Mouse (Mus musculus): Measurements from ENCODE around the gene Pfn1.

The Pfn1 gene

DNA sequence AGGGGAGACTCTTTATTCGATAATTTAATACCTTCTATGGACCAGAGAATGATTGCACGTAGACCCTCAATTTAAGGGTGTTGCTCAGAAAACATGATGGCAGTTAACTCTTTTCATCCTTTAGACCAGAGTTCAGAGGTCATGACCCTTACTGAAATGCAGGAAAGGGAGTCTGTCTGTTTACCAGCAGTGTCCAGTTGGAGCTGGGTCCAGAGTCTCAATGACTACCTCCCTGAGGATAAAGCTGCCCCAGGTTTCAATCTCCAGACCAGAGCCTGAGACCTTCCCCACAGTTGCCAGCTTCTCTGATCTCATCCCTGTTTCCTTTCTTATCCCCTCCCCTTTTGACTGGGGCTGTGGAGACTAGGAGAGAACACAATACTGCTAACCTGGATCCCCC lies 24.1 kb upstream of the Pfn1 start:
- no peak for ATAC-seq (ENCODE audit: insufficient number of reproducible peaks, low FRiP score, low TSS enrichment)

DNA sequence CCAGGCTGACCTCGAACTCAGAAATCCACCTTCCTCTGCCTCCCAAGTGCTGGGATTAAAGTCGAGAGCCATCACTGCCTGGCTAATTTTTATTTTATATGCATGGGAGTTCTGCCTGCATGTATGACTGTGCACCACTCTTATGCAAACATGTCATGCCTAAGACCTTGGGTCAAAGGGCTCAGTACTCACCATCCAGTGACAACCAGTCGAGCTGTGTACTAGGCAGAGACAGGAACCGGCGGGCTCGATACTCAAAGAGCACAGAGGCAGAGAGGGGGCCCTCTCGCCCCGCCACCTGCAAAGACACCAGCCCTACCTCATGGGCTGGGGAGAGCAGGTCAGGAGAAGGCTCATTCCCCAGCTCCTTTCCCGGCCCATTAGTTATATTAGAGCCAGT lies 23.6 kb upstream of the Pfn1 start:
- no peak for ATAC-seq (ENCODE audit: insufficient number of reproducible peaks, low FRiP score, low TSS enrichment)

DNA sequence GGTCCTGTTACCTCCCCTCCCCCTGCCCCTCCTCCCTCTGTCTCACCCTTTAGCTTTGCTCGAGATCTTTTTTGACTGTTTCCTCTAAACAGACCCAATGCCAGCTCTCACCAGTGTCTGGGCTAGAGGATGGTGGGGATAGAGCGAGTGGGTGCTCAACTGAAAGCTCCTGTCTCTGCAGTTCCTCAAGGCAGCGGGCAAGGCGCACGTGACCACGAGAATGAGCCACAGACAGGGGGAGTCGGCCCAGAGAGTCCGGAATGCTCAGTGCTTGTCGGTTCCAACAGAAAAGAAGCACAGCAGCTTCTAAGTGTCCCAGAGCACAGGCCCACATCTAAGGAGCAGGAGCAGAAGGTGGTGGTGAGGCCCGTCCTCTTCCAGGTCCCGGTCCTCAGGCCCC lies 20.1 kb upstream of the Pfn1 start:
- ATAC-seq (ENCODE audit: insufficient number of reproducible peaks, low FRiP score, low TSS enrichment) = no peak

DNA sequence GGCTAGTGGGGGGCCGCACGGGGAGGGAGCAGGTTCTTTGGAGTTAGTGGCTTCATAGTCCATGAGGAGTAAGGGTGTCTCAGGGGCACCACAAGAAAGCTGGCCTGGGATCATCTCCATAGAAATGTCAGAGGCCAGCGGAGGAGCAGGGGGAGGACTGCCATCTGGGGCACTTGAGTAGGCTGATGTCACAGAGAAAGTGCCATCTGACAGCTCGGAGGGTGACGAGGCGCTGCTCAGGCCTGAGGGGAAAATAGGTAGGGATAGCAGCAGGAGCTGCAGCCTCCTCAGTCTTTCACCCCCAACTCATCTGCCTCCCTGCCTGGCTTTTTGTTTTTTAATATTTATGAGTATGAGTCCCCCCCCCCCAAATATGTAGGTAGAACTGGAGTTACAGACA lies 19.6 kb upstream of the Pfn1 start:
- no peak for ATAC-seq (ENCODE audit: insufficient number of reproducible peaks, low FRiP score, low TSS enrichment)

DNA sequence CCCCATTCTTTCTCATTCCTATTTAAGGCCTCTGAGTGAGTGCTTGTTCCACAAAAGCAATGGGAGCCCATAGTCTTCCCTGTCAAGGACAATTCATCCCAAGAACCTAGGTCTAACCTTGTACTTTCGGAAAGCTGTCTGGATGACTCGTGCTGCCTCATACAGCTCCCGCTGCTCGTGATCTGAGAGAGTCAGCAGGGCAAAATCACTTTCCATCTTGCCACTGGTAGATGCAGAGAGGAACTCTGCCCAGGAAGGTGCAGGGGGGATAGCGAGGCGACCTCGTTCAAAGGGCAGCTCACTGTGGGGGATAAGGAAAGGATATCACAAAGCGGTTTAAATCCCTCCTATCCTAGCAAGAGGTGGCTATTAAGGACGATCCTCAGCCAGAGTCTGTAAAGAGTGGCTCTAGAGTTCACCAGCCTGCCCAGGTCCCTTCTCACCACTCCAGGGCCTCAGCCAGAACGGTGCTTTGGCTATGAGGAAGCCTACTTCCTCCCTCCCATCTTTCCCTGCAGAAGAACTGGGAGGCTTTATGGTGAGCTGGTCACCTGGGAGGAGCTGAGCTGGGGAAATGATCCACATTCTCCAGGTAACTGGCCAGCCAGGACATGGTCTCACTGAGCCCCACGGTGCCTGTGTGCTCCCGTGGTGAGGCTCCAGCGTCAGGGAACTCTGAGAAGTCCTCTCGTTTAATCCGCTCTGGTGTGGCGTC lies 17.0 kb upstream of the Pfn1 start:
- no peak for ATAC-seq (ENCODE audit: insufficient number of reproducible peaks, low FRiP score, low TSS enrichment)

DNA sequence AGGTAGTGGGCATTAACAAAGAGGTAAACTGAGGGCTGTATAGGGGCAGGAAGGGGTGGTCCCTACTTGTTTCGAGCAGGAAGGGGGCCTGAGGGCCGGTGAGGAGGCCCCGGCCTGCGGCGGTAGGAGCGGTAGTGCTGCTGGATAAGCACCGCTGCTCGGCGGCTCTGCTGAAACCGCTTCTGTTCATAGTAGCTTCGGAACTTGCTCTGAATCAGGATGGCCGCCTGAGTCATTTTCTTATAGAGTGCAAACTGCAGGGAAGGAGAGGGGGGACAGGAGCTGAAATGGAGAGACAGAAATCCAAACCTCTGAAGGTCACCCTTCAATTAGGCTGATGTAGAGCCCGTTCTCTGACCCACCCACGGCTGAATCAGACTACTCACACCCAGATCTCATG lies 16.0 kb upstream of the Pfn1 start:
- ATAC-seq (ENCODE audit: insufficient number of reproducible peaks, low FRiP score, low TSS enrichment) = no peak

DNA sequence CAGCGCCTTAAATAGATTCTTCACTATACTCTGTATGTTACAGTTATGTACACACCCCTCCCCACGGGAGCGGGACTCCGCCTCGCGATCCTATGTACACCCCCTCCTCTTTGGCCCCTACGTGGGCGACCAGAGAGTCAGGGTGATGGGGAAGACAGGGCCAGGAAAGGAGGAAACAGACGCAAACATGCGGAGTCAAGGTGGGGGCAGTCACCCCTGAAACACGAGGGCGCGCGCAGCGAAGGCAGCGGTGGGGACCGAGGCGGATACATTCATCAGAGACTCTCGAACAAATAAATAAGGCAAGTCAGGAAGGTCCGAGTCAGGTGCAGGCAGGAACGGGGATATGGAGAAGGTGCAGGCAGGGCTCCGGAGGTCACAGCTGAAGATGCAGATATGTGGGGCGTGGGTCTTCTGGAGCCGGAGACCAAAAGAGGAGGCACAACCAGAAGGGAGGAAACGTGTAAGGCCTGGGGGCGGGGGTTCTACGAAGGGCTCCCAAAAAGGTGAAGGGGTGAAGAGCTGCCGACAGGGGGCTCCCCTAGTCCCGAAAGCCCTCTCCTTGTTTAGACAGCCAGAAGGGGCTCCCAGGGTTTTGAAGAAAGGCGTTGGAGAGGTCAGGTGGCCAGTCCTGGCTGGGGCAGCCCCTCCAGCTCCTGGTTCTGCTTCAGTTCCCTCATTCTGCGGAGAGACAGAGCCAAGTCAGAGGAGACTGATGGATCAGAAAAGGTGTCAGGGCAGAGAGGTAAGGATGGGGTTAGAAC lies 15.3 kb upstream of the Pfn1 start:
- ATAC-seq (ENCODE audit: insufficient number of reproducible peaks, low FRiP score, low TSS enrichment) = no peak

DNA sequence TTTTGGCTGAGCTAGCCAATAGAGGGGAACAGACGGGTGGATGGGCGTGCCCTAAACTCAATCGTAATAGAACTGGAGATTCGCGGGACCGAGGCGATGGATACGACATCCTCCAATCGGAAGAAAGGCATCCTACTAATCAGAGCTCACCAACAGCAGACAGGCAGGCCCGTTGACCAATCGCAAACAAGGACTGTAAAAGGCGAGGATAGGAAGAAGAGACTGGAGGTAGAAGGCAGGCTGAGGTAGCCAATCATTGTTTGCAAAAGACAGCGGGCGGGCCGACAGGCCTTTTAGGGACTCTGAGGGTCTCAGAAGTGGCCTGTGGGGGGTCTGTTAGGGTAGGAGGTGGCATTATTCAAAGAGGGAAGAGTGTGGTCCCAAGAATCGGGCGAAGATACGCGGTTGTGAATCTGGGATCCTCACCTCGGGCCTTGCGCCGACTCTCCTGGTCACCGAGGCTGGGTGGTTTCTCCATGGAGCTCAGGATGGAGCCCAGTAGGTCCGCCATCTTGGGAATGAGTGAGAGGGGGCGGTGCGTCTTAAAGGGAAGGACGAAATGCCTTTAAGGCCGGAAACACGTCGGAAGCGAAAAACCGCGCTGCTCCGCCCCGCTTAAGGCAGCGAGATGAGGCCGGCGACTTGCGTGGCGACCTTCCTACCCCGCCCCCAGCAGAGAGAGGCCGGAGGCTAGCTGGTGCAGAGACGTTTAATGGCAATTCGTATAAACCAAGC lies 14.5 kb upstream of the Pfn1 start, which contains the start of gene Spag7:
TSS of gene Spag7 (minus strand) at position 646 of the 735 bp plus-strand sequence.
- ATAC-seq (ENCODE audit: insufficient number of reproducible peaks, low FRiP score, low TSS enrichment) = peak; percentile 95

DNA sequence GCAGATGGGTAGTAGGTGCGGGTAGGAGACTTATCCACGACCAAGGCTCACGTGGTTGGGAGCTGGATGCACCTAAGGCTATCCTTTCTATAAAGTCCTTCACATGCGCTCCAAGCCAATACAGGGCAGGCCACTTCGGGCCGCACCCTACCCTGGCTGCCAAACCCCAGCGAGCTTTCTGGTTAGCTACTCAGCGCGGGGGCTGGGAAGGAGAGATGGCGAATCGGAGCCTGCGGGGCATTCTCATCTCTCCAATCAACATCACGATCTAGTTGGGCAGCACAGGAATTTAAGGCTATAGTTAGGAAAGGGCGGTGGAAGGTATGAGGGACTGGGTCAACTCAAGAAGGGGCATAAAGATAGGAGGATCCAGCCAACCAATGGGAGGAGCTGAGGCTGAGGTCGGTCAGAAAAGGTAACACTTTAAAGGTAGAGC lies 13.9 kb upstream of the Pfn1 start:
- ATAC-seq (ENCODE audit: insufficient number of reproducible peaks, low FRiP score, low TSS enrichment) = no peak; the same call in 1 of the 2 replicates

DNA sequence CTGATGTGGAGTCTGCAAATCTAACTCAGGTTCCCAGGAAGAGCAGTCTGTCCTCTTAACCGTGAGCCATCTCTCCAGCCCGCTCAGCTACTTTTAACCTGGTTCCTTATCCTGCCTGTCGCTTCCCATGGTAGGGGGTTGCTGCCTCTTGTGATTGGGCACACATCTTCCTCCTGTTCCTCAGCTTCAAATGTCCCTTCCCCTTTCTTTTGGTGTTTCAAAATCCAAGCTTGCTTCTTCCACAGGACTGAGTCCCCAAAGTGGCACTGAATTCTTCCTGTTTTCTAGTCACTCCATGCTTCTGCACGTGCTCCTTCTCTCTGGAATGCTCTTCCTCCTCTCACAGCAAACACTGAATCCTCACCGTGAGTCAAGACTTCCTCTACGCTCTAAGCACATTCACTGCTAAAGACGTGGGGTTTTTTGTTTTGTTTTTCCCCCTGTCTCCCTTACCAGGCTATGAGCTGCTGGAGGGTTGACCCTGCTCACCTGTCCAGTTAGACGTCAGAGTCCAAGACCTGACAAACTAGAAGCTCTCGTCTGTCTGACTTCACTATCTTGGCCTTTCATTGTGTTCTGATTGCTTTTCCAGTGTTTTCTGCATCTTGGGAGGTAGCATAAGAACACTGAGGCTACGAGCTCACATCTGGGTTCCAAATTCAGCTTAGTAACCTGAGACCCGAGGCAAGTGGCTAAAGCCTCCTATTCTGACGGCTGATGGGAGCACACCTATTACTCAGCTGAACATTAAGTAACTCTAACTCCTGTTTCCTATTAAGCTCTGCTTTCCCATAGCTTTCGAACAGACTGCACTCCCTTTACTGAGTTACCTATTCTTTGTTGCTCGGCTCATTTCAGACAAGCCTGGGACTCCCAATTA lies 13.1 kb upstream of the Pfn1 start:
- ATAC-seq (ENCODE audit: insufficient number of reproducible peaks, low FRiP score, low TSS enrichment) = no peak

DNA sequence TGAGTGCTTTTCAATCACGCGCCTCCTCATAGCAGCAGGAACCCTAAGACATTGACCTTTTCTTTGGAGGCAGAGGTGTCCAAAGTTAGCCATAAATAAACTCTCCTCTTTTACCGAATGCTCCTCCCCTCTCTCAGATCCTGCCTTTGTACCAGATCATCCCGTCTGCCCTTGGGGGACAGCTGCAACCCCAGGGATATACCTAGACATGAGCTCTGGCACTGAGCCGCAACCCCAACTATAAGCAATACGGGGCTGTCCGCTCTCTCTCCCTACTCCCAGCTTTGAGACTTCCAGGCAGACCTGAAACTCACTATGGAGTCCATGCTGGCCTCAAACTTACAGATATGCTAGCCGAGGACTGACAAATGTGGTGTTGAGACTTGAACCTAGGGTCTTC lies 12.2 kb upstream of the Pfn1 start:
- no peak for ATAC-seq (ENCODE audit: insufficient number of reproducible peaks, low FRiP score, low TSS enrichment)

DNA sequence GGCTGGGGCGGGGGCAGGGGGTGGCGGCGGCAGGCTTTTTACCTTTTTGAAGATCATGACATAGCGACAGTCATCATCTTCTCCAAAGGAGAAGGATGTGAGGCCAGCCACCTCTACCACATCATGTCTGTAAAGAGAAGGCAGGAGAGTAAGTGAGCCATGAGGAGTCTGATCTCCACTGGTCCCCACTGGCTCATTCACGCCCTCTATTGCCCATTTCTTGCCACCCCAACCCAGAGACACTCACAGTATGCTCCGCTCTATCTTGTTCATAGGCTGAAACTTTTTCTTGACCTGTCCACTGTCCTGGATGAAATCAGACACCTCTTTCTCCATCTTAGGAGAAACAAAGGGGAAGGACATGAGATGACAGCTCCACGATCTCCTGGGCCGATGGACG lies 10.3 kb upstream of the Pfn1 start:
- no peak for ATAC-seq (ENCODE audit: insufficient number of reproducible peaks, low FRiP score, low TSS enrichment)

DNA sequence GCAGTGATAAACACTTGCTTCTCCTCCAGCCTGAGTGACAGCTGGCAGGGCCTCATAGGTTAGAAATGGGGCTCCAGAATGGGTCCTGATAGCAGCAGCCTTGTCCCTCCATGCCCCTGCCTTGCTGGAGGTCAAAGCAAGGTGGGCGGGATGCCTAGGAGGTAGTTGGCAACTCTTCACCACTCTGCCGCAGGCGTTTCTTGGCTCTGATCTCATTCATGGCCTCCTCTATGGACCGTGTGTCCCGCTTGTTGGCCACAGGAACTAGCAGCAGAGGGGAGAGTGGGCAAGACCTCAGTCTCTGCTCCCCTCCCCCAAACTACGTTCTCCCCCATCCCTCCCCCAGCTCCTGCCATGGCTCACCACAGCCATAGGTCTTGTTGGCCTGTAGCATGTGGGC lies 9.5 kb upstream of the Pfn1 start:
- ATAC-seq (ENCODE audit: insufficient number of reproducible peaks, low FRiP score, low TSS enrichment) = no peak

DNA sequence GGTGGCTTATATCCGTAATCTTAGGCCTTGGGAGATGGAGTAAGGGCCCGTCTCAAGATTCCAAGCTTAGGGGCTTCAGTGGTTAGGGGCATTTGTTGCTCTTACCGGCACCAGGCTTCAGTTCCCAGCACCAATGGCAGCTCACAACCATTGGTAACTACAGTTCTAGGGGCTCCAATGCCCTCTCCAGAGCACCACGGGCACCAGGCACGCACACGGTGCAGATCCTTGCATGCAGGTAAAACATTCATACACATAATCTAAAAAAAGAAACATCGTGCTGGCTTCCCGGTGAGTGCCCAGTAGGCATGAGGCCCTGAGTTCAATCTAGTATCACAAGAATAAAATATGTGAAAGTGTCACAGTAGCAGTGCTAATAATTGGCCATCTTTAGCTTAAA lies 8.7 kb upstream of the Pfn1 start:
- no peak for ATAC-seq (ENCODE audit: insufficient number of reproducible peaks, low FRiP score, low TSS enrichment)

DNA sequence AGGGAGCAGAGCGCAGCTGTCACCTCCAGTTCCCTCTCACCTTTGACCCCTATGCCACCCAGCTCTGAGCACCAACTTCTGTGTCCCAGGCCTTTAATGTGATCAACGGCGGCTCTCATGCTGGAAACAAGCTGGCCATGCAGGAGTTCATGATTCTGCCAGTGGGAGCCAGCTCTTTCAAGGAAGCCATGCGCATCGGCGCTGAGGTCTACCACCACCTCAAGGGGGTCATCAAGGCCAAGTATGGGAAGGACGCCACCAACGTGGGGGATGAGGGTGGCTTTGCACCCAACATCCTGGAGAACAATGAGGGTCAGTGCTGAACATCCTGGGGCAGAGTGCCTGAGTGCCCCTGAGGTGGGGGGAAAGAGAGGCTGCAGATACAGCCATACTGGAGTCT lies 6.1 kb upstream of the Pfn1 start:
- ATAC-seq (ENCODE audit: insufficient number of reproducible peaks, low FRiP score, low TSS enrichment) = no peak

DNA sequence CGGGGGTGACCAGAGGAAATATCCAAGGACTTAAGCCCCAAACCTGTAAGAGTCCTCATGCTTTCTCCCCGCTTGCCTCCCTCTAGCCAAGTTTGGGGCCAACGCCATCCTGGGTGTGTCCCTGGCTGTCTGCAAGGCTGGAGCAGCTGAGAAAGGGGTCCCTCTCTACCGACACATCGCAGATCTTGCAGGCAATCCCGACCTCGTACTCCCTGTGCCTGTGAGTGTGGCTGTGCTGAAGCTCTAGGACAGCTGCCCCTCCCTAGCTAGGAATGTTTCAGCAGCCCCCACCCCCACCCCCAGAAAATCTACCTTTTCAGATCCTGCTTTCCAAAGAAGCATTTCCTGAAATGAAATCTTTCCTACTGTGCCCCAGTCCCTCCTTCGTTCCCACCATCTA lies 4.5 kb upstream of the Pfn1 start:
- ATAC-seq (ENCODE audit: insufficient number of reproducible peaks, low FRiP score, low TSS enrichment) = no peak

DNA sequence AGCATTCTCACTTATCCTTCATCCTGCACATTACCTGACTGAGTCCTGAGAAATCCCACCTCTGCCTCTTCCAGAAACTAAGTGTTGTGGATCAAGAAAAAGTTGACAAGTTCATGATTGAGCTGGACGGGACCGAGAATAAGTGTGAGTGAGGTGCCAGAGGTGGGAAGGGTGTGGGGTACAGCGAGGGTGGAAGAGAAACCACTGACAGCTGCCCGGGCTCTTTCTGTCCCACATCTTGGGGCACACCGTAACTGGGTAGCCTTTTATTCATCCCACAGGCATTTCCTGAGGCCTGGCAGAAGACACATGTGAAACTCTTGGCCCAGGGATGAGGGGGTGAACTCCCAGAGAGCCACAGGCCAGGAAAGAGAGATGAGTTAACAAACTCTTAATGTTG lies 4.1 kb upstream of the Pfn1 start:
- ATAC-seq (ENCODE audit: insufficient number of reproducible peaks, low FRiP score, low TSS enrichment) = no peak

DNA sequence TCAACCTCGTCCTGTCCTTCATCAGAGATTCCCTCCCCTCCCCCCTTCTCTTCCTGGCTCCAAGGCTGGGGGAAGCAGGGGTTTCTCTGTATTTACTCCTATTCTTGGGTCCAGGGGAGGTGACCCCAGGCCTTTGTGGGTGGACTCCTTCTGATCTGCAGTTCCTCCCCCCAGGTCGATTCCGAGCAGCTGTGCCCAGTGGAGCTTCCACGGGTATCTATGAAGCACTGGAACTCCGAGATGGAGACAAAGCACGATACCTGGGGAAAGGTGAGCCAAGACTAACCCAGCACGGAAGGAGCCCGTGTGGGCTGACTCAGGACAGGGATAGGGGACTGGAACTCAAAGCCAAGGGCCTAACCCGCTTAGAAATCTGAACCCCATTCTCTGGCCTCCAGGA lies 3.5 kb upstream of the Pfn1 start:
- ATAC-seq (ENCODE audit: insufficient number of reproducible peaks, low FRiP score, low TSS enrichment) = no peak

DNA sequence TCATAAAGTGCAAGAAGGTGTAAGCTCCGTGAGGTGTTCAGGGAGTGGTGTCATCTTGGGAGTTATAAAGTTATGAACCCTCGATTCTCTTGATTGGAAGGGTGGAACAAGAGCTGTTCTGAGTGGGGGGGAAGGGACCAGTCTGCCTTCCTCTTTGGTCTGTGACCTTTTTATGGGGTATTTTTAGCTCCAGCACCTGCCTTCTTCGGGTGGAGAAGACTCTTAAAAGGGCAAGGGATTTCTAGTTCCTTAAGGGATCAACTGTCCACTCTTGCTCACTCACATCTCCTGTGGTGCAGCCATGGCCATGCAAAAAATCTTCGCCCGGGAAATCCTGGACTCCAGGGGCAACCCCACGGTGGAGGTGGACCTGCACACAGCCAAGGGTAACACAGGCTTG lies 3.1 kb upstream of the Pfn1 start:
- no peak for ATAC-seq (ENCODE audit: insufficient number of reproducible peaks, low FRiP score, low TSS enrichment)

DNA sequence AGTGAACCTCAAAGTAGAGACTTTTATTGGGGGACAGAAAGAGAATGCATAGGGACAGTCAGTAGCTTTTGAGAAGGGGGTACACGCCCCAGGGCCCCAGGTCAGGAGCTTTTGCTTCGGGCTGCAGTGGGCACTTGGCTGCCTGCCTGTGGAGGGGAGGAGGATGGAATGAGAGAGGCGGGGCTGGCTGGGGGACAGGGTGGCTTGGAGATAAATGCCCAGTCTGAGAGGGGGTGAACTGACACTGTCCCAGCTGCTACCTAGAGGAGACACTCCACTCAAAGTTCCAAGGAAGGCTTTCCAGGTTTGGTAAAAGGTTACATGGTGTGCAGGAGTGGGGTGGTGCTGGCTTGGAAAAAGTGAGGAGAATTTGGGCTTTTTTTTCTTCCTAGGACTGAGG lies 2.5 kb upstream of the Pfn1 start, which contains the start of gene Eno3:
TSS of gene Eno3 (plus strand) at position 239 of the 400 bp plus-strand sequence.
- no peak for ATAC-seq (ENCODE audit: insufficient number of reproducible peaks, low FRiP score, low TSS enrichment)

Data from cerebellum, adult (tissue).